Mouse (Mus musculus) common myeloid progenitor, adult 5-6 weeks (primary cell): ENCODE results near the gene Atp2c1. TPM values are rescaled to one million over a fixed set of nuclear protein-coding genes. Genes with fewer than 3 reads are reported as not detected.

ENCODE experiments used
- ATAC-seq: replicated peaks from 2 replicates; pipeline ENCODE4 v1.8.0; 2016; ENCODE audit warnings: low read depth, mild to moderate bottlenecking, moderate TSS enrichment, inconsistent platforms; ENCODE audit not compliant: poor library complexity, severe bottlenecking
- total RNA-seq: library from RNA; stranded (forward); fragments of 200-1000, 187-1606 nt; gene quantifications from 2 replicates; pipeline ENCODE4 v1.2.3, GENCODE M21; 2017

Atp2c1 gene
- total RNA-seq, 1 experiment from 2014 or later: 66.9 TPM

DNA sequence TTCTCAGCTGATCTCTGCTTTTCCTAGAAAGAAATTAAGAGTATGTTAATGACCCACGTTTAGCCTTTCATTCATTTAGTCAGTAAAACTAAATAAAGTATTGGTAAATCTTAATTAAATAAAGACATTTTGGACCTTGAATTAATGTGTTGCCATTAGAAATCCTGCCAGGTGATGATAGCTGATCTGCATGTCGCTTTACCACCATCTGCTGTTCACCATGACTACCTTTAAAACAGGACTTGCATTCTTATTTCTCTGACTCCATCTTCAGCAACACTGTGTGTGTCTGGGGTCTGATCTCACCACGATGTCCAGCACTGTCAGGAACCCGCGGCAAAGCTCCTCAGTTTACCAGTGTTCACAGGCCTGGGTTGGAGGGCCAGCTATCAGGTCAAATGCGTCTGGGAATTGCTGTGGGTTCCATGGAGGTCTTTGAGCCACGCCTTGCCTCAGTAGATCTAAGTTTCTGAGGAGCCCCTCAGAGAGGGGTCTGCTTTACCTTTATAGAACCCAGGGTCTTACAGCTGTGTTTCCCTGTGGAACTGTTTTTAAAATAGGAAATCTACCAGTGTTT is 150.1 kb downstream of the Atp2c1 start:
- ATAC-seq: no peak

GRCm38 (mm10) chr9:105376411-105376810 is 150.7 kb downstream of the Atp2c1 start:
- no peak for ATAC-seq

- ATAC-seq: no peak
These were observed 152.8 kb downstream of the Atp2c1 start for GRCm38 (mm10) chr9:105374361-105374760.

- no peak for ATAC-seq
These were observed 158.5 kb downstream of the Atp2c1 start for GRCm38 (mm10) chr9:105368605-105369004.

- ATAC-seq: no peak
These were observed 160.9 kb downstream of the Atp2c1 start for GRCm38 (mm10) chr9:105366199-105366598.

- no peak for ATAC-seq
These were observed 163.4 kb downstream of the Atp2c1 start for GRCm38 (mm10) chr9:105363520-105364231.

GRCm38 (mm10) chr9:105362181-105362580 is 164.9 kb downstream of the Atp2c1 start:
- ATAC-seq: no peak

Other genes starting within 250 kb of the Atp2c1 start
- gene Aste1, start 131.9 kb downstream of the Atp2c1 start, total RNA-seq: 24.7 and 27.5 TPM in 2 replicates
- gene Nek11, start 131.8 kb downstream of the Atp2c1 start, total RNA-seq: not detected in 2 replicates
- gene Pik3r4, start 115.7 kb upstream of the Atp2c1 start, total RNA-seq: 23.2 and 35.6 TPM in 2 replicates